Mouse (Mus musculus): ENCODE measurements around the gene Galr2. TPM values are rescaled to one million over a fixed set of nuclear protein-coding genes. Genes with fewer than 3 reads are reported as not detected.

Galr2 gene
- total RNA-seq, 2 experiments from 2014 or later = not detected

DNA sequence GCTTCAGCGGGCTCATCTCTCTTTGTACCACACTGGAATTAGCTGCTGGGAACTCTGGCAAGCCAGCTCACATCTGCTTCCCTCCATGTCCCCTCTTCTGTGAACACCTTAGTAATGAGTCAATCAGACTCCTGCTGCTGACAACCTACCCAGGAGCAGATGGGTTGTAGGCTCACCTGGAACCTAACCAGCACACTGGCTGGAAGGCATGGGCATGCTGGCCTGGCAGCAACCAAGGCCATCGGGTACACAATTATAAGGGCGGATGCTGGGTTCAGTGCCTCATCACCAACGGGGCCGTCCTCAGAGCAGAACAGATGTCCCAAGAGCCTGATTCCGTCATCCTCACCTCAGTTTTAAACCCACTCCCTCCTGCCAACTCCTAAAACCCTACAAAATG is 17.9 kb downstream of the Galr2 start:
- DNase-seq (ENCODE audit: low spot score in 2 of 2) = peak in 1 of 2 experiments; percentile 17
- intact Hi-C loops (cut with DNase I) = no loop called here

- intact Hi-C loops (cut with DNase I) = no loop called here
- DNase-seq (ENCODE audit: low spot score in 2 of 2) = no peak
These were observed 24.7 kb downstream of the Galr2 start for GRCm38 (mm10) chr11:116305423-116305822.

DNA sequence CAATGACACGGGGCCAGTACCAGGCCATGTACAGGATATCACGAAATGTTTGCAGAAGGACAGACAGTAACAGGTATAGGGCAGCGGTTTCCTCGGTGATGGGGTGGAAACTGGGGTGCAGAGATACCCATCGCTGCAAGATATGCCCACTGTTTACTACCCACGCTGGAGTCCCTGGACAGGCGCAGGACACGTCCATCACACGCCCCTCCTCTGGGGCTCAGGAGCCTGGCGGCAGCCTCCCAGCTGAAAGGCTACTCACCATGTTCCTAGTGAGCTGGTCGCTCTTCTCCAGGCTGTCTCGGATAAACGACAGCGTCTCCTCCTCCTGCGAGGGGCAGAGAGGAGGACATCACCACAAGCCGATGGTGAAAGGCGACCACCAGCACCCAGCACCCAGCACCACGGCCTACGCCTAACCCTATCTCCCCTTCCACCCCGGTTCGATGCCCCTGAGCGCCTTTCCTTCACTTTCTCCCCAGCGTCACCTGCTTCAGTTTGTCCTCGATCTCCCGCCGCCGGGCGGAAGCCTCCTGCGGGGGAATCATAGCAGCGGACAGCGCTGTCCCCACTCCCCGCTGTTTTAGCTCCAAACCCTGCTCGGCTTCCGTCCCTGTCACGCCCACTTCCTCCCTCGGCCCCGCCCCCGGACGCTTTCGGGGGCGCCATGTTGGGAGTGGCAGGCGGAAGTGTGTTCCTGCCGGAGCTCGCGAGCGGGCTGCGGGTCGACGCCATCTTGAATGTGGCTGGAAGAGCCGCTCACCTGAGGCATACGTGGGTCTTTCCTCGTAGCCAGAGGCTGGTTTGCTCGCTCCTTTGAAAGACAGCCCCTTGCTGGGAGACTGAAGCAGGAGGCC is 25.6 kb downstream of the Galr2 start:
- peak; percentile 88 to 93 for DNase-seq (ENCODE audit: low spot score in 2 of 2)
- intact Hi-C loops (cut with DNase I) = loop anchor here (2.0 kb wide), 1 partner anchor 32 kb away; the partner anchor contains the start of gene Srp68

- intact Hi-C loops (cut with DNase I) = loop anchor here (2.0 kb wide), 1 partner anchor 32 kb away; the partner anchor contains the start of gene Srp68
- no peak for DNase-seq (ENCODE audit: low spot score in 2 of 2)
These were observed 26.4 kb downstream of the Galr2 start, which contains the start of gene Exoc7 for GRCm38 (mm10) chr11:116307019-116307725. Exoc7 (minus strand) TSS chr11:116307233.

DNA sequence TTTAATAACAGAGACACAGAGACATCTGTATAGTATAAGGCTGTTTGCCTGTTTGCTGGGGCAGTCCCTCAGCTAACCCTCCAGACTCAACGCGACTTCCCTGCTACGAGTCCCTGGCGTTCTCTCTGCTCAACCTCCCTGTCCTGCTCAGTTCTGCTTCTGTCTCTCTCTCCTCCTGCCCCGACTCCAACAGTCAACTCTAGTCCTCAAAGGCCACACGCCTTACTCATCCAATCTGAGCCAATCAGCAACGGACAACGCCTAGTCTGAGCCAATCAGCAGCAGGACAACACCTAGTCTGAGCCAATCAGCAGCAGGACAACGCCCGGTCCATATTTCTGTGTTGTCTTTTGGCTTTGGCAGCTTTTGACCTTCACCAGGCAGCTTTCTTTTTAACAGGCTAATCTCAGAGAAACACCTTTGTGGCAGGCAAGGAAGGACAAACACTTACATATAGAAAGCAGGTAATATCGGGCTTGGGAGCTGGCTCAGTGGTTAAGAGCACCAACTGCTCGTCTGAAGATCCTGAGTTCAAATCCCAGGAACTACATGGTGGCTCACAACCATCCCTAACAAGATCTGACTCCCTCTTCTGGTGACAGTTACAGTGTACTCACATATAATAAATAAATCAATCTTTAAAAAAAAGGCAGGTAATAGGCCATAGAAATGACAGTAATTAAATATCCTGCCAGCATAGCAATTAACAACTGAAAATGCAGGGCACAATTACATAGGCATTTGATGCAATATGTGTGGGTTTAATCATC is 27.2 kb downstream of the Galr2 start:
- no peak for DNase-seq (ENCODE audit: low spot score in 2 of 2)
- intact Hi-C loops (cut with DNase I) = loop anchor here (2.0 kb wide), 1 partner anchor 33 kb away; the partner anchor contains the start of gene Srp68

- intact Hi-C loops (cut with DNase I) = no loop called here
- DNase-seq (ENCODE audit: low spot score in 2 of 2) = no peak
These were observed 28.9 kb downstream of the Galr2 start for GRCm38 (mm10) chr11:116309601-116310000.

DNA sequence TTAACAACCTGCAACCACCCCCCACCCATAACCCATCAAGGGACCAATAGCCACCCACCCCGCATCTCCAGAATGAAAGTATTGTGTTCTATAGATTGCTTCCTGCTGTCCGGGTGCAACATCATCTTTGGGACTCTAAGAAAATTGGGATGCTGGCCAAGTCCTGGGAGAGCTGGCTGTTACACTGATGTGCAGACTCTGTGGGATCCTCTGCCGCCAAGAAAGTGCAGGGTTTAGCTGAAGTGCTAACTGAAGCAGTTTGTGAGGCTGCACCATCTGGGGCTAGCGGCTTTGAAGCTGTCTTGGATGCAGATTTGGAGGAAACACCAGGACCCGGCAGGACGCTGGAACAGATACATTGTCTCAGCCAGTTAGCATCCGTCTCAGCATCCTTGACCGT is 30.4 kb downstream of the Galr2 start:
- intact Hi-C loops (cut with DNase I) = no loop called here
- peak in 1 of 2 experiments; percentile 63 for DNase-seq (ENCODE audit: low spot score in 2 of 2)

GRCm38 (mm10) chr11:116312359-116312758 is 31.6 kb downstream of the Galr2 start:
- intact Hi-C loops (cut with DNase I) = no loop called here
- no peak for DNase-seq (ENCODE audit: low spot score in 2 of 2)

GRCm38 (mm10) chr11:116318719-116319659 is 38.2 kb downstream of the Galr2 start:
- DNase-seq (ENCODE audit: low spot score in 2 of 2) = peak; percentile 77 to 78
- intact Hi-C loops (cut with DNase I) = loop anchor here (1.0 kb wide), 3 partner anchors 16 to 127 kb away; partner anchors contain the start of gene Foxj1

DNA sequence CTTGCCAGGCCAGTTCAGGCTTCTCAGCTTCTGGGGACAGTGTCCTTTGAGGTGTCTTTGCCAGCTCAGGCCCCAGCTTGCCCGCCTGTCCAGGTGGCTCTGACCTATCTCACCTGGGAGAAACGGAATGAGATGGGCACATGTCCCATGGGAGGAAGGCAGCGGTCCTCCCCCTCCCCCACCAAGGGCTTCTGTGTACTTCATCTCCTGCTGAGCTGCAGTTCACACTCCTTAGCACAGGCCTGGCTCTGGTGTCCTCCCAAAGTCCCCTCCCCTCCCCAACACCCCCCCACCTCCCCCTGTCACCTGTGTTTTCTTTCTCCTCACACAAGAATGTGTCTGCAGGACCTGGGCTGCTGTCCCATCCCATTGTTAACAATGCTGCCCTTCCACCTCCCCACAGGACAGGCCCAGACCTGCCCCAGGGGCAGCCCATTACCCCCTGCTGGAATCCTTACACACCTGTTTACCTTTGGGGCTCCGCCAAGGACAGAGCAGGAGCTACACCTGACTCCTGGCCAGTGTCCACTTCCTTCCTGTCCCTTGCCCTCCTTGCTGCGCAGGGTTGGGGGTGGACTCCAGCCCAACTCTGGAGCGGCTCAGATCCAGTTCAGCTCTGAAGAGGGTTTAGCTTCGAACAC is 46.3 kb downstream of the Galr2 start:
- no peak for DNase-seq (ENCODE audit: low spot score in 2 of 2)
- intact Hi-C loops (cut with DNase I) = no loop called here

GRCm38 (mm10) chr11:116329314-116330210 is 48.8 kb downstream of the Galr2 start:
- intact Hi-C loops (cut with DNase I) = no loop called here
- no peak for DNase-seq (ENCODE audit: low spot score in 2 of 2)

GRCm38 (mm10) chr11:116330211-116330518 is 49.4 kb downstream of the Galr2 start:
- peak in 1 of 2 experiments; percentile 27 for DNase-seq (ENCODE audit: low spot score in 2 of 2)
- intact Hi-C loops (cut with DNase I) = no loop called here

DNA sequence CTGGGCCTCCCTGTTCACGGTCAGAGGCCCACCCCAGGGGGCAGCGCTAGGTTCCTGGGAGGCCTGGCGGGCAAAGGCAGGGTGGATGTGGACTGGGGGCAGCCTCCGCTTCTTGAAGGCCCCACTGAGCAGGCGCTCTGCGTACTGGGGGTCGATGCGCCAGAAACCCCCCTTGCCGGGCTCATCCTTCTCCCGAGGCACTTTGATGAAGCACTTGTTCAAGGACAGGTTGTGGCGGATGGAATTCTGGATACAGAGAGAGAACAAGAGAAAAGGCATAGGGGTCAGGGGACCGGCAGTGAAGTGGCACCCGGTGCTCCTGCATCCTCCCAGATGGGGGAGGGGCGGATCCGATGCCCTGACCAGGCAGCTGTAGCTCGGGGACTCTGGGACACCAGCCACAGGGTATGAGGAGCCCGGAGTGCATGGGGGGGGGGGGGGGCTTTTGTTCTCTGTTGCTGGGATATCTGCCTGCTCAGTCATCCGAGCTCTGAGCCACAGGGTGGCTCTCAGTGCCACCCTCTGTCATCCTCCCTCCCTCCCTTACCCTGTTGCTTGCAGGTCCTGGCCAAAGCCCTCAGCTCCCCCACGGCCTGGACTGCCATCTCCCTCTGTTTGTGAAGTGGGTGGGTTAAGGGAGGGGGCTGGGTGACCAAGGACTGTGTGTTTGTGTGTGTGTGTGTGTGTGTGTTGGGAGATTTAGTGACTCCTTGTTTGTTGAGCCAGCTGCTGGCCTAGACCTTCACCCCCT is 51.7 kb downstream of the Galr2 start:
- intact Hi-C loops (cut with DNase I) = no loop called here
- DNase-seq (ENCODE audit: low spot score in 2 of 2) = peak in 1 of 2 experiments; percentile 24

DNA sequence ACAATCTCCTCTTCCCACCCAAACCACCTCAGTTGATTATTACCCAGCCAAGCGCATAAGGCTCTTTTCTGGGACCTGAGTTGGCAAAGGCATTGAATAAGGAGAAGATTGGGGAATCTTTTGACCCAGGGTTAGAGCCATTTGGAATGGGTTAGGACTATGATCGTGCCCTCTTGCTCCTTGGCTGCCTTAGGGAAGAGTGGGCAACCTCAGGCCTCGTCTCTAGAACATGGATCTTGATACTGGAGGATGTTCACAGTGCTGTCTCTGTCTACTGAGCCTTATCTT is 52.2 kb downstream of the Galr2 start:
- DNase-seq (ENCODE audit: low spot score in 2 of 2) = no peak
- intact Hi-C loops (cut with DNase I) = no loop called here

Measured in left cerebral cortex, postnatal 25 days (tissue).